Comparison of ENCODE assay signal across 12 mouse cellular contexts in the genomic region with DNA sequence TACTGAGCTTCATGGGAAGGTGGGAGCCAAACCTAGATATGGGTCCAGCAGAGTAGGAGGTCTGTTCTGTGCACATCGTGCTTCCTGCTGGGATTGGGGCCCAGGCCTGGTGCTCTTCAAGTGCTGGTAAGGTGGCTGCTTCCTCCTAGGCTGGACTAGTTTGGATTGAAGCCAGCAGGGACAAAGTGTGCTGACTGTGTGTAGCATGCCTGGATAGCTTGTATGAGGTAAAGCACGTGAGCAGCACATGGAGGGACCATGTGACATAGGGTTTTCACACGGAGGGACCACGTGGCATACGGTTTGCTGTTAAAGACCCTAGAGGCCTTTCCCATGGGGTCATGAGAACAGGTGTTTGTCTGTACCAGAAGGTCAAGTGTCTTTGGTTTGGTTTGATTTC. TPM values are rescaled to one million over a fixed set of nuclear protein-coding genes. Genes with fewer than 3 reads are reported as not detected.
DNase-seq lines count a peak whose midpoint lies in the region; ATAC-seq and TF ChIP-seq lines count a peak whose summit lies in the region.
"Had no signal": no experiment of that assay in that cellular context is flagged by ENCODE, and none has a peak within 500 bp of the region (broad histone marks: within the 10 kb centered on the region; RNA-seq: fewer than 3 reads in every experiment).

No protein-coding gene starts in this region.

- no peak overlapping the region for H3K4me3 ChIP-seq in heart, embryonic 13.5 days
- no peak overlapping the region for H3K4me3 ChIP-seq in neural tube, embryonic 13.5 days
- H3K4me3 ChIP-seq in kidney, embryonic 16.5 days (ENCODE audit: low read length): no peak overlapping the region
- no peak overlapping the region for H3K4me3 ChIP-seq in stomach, postnatal 0 days (ENCODE audit: low read depth, low read length)
- H3K4me3 ChIP-seq in liver, embryonic 11.5 days (ENCODE audit: low read depth, low read length): no peak overlapping the region
- H3K4me3 ChIP-seq: neural tube, embryonic 12.5 days had no signal

- H3K4me1 ChIP-seq in heart, embryonic 13.5 days: peaks cover 53% of the 10 kb centered on the region
- H3K4me1 ChIP-seq in neural tube, embryonic 13.5 days (replicated peaks): peaks cover 26% of the 10 kb centered on the region
- peaks cover 19% of the 10 kb centered on the region for H3K4me1 ChIP-seq in kidney, embryonic 16.5 days (ENCODE audit: insufficient read depth, low read length)
- H3K4me1 ChIP-seq in stomach, postnatal 0 days (replicated peaks; ENCODE audit: control insufficient read depth, insufficient read depth): no peaks in the 10 kb centered on the region; the same call in 1 of the 2 replicates
- no peaks in the 10 kb centered on the region for H3K4me1 ChIP-seq in liver, embryonic 11.5 days (replicated peaks; ENCODE audit: control insufficient read depth, insufficient read depth, low read length)

- 52% methylated on average over 5 of the region's 5 CpGs for WGBS in heart, embryonic 13.5 days
- 82% methylated on average over 5 of the region's 5 CpGs for WGBS in neural tube, embryonic 13.5 days
- 79% methylated on average over 5 of the region's 5 CpGs for WGBS in kidney, embryonic 16.5 days
- WGBS in stomach, postnatal 0 days: 65% methylated on average over 5 of the region's 5 CpGs
- WGBS in liver, embryonic 11.5 days: 78% methylated on average over 5 of the region's 5 CpGs

- DNase-seq in heart, postnatal 4 days: no peak
- no peak for DNase-seq in neural tube, embryonic 10.5 days (ENCODE audit: extremely low spot score, low spot score)
- DNase-seq in stomach, postnatal 0 days (ENCODE audit: low spot score): peak; percentile 37
- DNase-seq in liver, embryonic 11.5 days (ENCODE audit: low spot score): no peak
- no peak for DNase-seq in spleen, postnatal 4 days (ENCODE audit: low spot score in 2 of 2)
- DNase-seq: cerebellum, postnatal 36 days; forebrain, postnatal 0 days; thymus, postnatal 36 days had no signal

- TF ChIP-seq CTCF in stomach, postnatal 0 days (IDR thresholded peaks at IDR 0.05; ENCODE audit: low read depth): no peak

- H3K9me3 ChIP-seq in heart, embryonic 13.5 days: no peaks in the 10 kb centered on the region
- H3K9me3 ChIP-seq in neural tube, embryonic 13.5 days: no peaks in the 10 kb centered on the region
- no peaks in the 10 kb centered on the region for H3K9me3 ChIP-seq in kidney, embryonic 16.5 days (ENCODE audit: low read length)
- H3K9me3 ChIP-seq in stomach, postnatal 0 days (ENCODE audit: control insufficient read depth, low read length): no peaks in the 10 kb centered on the region
- H3K9me3 ChIP-seq in liver, embryonic 11.5 days (ENCODE audit: control insufficient read depth, low read length): no peaks in the 10 kb centered on the region
- H3K9me3 ChIP-seq: neural tube, embryonic 12.5 days had no signal

- no peaks in the 10 kb centered on the region for H3K27me3 ChIP-seq in heart, embryonic 13.5 days (replicated peaks)
- H3K27me3 ChIP-seq in neural tube, embryonic 13.5 days: no peaks in the 10 kb centered on the region
- no peaks in the 10 kb centered on the region for H3K27me3 ChIP-seq in kidney, embryonic 16.5 days (ENCODE audit: insufficient read depth, low read length)
- no peaks in the 10 kb centered on the region for H3K27me3 ChIP-seq in stomach, postnatal 0 days (ENCODE audit: control insufficient read depth, insufficient read depth, low read length)
- no peaks in the 10 kb centered on the region for H3K27me3 ChIP-seq in liver, embryonic 11.5 days (replicated peaks; ENCODE audit: control insufficient read depth, insufficient read depth, low read length)
- H3K27me3 ChIP-seq: neural tube, embryonic 12.5 days had no signal

- H3K36me3 ChIP-seq in heart, embryonic 13.5 days: peaks cover 73% of the 10 kb centered on the region
- peaks cover 41% of the 10 kb centered on the region for H3K36me3 ChIP-seq in neural tube, embryonic 13.5 days
- peaks cover 40% of the 10 kb centered on the region for H3K36me3 ChIP-seq in kidney, embryonic 16.5 days (ENCODE audit: insufficient read depth, low read length)
- H3K36me3 ChIP-seq in stomach, postnatal 0 days (ENCODE audit: control insufficient read depth, insufficient read depth, low read length): peaks cover 4% of the 10 kb centered on the region; the same call in 1 of the 2 replicates
- H3K36me3 ChIP-seq in liver, embryonic 11.5 days (ENCODE audit: control insufficient read depth, insufficient read depth, low read length): peaks cover 5% of the 10 kb centered on the region; the same call in 1 of the 2 replicates

- H3K27ac ChIP-seq in heart, embryonic 13.5 days (replicated peaks): peak overlapping the region; percentile 85
- 0 out of 2 replicates have a peak overlapping the region, but pooled peaks have one; percentile 76 for H3K27ac ChIP-seq in neural tube, embryonic 13.5 days (replicated peaks)
- H3K27ac ChIP-seq in kidney, embryonic 16.5 days (ENCODE audit: low read length): peak overlapping the region; percentile 5; the same call in 1 of the 2 replicates
- H3K27ac ChIP-seq in stomach, postnatal 0 days (replicated peaks): 0 out of 2 replicates have a peak overlapping the region, but pooled peaks have one; percentile 63
- H3K27ac ChIP-seq in liver, embryonic 11.5 days (ENCODE audit: low read depth, low read length): no peak overlapping the region
- H3K27ac ChIP-seq: neural tube, embryonic 12.5 days had no signal

- ATAC-seq in heart, embryonic 13.5 days (ENCODE audit: extremely low read depth, insufficient number of reproducible peaks, low FRiP score, low TSS enrichment): 0 out of 2 replicates have a peak, but pooled peaks have one; percentile 20
- ATAC-seq in neural tube, embryonic 13.5 days (ENCODE audit: low read depth): 0 out of 2 replicates have a peak, but pooled peaks have one; percentile 9
- ATAC-seq in kidney, embryonic 16.5 days (ENCODE audit: low FRiP score, low TSS enrichment): peak; percentile 14; the same call in 1 of the 2 replicates
- ATAC-seq in stomach, postnatal 0 days (ENCODE audit: low FRiP score, low TSS enrichment): peak; percentile 69
- no peak for ATAC-seq in liver, embryonic 11.5 days (replicated peaks; ENCODE audit: low FRiP score)

- no peak overlapping the region for H3K9ac ChIP-seq in heart, embryonic 13.5 days
- no peak overlapping the region for H3K9ac ChIP-seq in neural tube, embryonic 13.5 days
- no peak overlapping the region for H3K9ac ChIP-seq in kidney, embryonic 16.5 days (replicated peaks; ENCODE audit: low read length)
- no peak overlapping the region for H3K9ac ChIP-seq in stomach, postnatal 0 days (ENCODE audit: low read length)
- no peak overlapping the region for H3K9ac ChIP-seq in liver, embryonic 11.5 days (ENCODE audit: low read depth, low read length)
- H3K9ac ChIP-seq: forebrain, postnatal 0 days; neural tube, embryonic 12.5 days had no signal

- no peak for TF ChIP-seq EP300 in stomach, postnatal 0 days (optimal IDR thresholded peaks at IDR 0.05)

- H3K4me2 ChIP-seq in heart, embryonic 13.5 days: peak overlapping the region; percentile 34
- no peak overlapping the region for H3K4me2 ChIP-seq in neural tube, embryonic 13.5 days
- H3K4me2 ChIP-seq in kidney, embryonic 16.5 days (replicated peaks; ENCODE audit: low read depth, low read length): no peak overlapping the region
- H3K4me2 ChIP-seq in stomach, postnatal 0 days (replicated peaks; ENCODE audit: low read depth): no peak overlapping the region
- no peak overlapping the region for H3K4me2 ChIP-seq in liver, embryonic 11.5 days
- H3K4me2 ChIP-seq: neural tube, embryonic 12.5 days had no signal

RNA-seq across cellular contexts. Expression of gene Dnmt3a, which starts 38.5 kb away (rescaled TPM):
- 94.2 and 108 TPM in 2 replicates for polyA plus RNA-seq in heart, embryonic 13.5 days (2015; fragmentation: Nextera tagmentation; extraction: Ambion mirVana)
- 100 to 1,000 TPM; 118 TPM for total RNA-seq in heart, postnatal 4 days (2021)
- 95.7 and 118 TPM in 2 replicates for polyA plus RNA-seq in neural tube, embryonic 13.5 days (2015; fragmentation: Nextera tagmentation; extraction: Ambion mirVana)
- 82.9 and 88.1 TPM in 2 replicates for polyA plus RNA-seq in kidney, embryonic 16.5 days (2015; fragmentation: Nextera tagmentation; extraction: Ambion mirVana)
- 29.7 and 44.0 TPM in 2 replicates for polyA plus RNA-seq in stomach, postnatal 0 days (2015; fragmentation: Nextera tagmentation; extraction: Ambion mirVana)
- polyA plus RNA-seq in liver, embryonic 11.5 days (2014; fragmentation: Nextera tagmentation; extraction: Ambion mirVana): 73.2 and 73.3 TPM in 2 replicates
